Mouse (Mus musculus) frontal cortex, postnatal 36 days (tissue): ENCODE data around the gene 4933402N03Rik.

Source experiments
- DNase-seq, 2 experiments: peaks; one replicate each; pipeline ENCODE4 v3.0.0; 2022; ENCODE audit warnings: low spot score in 2 of 2

The 4933402N03Rik gene

DNA sequence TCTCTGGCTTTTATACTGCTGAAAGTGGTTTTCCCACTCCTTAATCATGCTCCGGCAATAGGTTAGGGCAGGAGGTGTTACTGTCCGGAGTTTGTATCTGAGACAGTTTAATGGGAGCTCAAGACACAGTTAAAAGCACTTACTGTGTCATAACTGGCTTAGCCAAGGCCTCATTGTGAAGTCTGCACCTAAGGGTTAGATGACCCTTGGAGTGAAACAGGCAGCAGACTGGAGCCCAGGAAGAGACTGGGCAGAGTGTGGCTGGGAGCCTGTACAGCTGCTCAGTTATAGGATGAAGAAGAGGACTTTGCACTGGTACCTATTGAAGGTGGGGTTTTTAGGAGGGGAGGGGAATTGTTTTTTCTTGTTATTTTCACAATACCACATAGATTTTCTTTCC lies at the start of gene 4933402N03Rik:
Gene 4933402N03Rik (minus strand): TSS at position 101 of the 400 bp plus-strand sequence.
- DNase-seq = no peak

DNA sequence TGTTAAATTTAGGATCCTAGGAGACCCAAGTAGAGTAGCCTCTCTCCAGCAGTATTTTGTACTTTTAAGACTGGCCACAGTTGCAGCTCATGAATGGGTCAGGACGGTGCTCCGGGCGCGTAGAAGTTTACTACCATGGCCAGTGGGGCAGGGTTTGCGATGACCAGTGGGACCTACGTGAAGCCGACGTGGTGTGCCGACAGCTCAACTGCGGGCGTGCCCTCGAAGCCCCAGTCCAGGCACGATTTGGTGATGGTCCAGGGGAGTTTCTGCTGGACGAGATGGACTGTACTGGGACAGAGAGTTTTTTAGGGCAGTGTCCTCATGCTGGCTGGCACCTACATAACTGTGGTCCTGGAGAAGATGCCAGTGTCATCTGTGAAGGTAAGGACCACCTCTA lies 41.9 kb upstream of the 4933402N03Rik start:
- no peak for DNase-seq

DNA sequence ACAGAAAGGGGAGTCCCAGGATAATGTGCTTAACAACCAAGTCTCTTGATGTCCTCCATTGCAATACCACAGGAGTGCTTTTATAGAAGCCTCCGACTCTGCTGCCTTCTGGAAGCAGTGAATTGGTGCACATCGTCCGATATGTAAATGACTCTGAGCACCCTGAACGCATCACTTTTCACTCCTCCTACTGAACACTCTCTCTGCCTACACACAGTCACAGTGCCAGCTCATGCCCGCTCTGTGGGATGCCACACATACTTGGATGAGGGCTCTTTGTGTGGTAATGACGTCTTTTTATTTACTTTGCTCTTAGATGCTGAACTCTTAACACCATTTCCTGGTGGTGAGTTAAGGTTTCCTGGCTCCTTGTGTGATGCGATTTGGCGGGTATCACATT lies 40.9 kb upstream of the 4933402N03Rik start:
- DNase-seq = peak; percentile 58 to 68

DNA sequence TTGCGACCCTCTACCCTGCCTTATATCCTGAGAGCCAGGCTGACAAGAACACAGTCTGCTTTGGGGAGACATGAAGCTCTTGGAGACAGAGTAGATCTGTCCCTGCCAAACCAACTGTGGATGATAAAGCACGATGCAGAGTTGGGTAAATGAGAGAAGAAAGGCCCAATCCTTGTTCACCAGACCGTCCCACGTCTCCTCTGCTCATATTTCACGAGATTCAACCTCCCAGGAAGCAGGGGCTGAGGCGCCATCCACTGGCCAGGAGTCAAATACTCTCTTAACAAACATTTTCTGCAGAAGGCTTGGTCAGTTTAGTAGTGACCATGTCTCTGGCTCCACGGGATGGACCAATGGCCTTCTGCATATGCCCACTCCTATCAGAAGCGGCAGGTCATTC lies 38.2 kb upstream of the 4933402N03Rik start:
- DNase-seq = no peak

DNA sequence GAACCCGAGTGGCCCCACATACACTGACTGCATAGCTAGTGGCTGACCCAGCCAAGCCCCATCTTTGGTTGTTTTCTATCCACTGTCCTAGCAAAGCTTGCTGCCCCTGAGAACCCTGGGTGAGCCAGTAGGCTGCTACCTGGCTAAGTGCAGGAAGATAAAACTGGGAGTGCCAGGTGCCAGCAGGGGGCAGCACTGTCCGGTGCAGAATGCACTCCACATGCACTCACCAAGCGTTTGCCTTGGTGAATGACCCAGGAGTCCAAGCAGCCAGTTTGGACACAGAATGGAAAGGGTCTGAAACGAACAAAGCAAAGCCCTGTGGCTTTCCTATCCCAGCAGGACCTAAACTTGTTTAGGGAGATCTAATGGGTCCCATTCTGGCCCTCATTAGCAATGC lies 36.6 kb upstream of the 4933402N03Rik start:
- DNase-seq = no peak

DNA sequence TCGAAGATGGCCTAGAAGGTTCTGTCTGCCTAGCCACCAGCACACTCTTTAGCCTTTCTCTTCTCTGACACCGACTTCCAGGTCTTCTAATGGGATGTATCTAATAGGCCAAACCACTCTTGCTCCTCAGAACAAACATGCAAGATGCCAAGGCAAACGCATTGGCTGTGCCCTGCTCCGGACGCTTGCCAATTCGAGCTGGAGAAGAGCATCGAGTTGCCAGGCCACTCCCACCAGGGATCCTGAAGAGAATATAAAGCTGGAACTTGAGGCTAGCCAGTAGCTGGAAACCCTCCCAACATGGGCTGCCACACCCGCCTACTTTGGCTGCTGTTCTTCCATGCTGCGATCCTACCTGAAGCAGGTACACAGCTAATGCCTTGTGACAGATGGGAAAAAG lies 28.0 kb upstream of the 4933402N03Rik start, which contains the start of gene 5430419D17Rik:
Gene 5430419D17Rik (plus strand): TSS at position 282 of the 400 bp plus-strand sequence.
- DNase-seq = no peak

DNA sequence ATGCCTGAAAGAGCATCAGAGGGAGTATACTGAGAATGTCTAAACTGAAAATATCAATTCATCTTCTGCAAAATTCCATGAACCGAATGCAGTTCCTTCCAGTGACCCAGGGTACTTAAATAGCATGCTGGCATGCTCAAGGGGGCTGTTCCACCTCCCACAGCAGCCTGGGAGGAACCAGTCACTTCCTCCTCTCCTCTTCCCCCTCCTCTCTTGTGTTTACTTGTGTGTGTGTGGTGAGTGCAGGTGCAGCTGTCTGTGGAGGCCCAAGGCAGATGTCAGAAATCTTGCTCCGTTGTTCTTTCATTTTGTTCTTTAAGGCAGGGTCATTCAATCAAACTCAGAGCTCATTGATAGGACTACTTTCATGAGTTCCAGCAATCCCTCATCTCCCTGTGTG lies 23.0 kb upstream of the 4933402N03Rik start:
- DNase-seq = no peak

DNA sequence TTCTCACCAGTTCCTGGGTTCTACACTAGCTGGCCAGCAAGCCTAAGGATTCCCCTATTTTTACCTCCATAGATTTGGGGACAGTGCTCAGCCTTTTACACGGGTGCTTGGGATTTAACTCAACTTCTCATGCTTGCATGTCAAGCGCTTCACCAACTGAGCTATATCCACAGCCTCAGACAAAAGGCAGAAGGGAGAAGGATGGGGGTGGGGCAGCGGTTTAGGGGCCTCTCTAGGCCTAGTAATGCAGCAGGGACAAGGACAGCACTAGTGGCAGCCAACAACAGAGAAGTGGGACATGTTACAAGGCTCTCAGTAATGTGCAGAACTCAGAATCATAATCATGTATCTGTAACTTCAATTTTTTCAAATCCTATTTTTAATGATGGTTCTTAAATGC lies 21.7 kb upstream of the 4933402N03Rik start:
- no peak for DNase-seq

DNA sequence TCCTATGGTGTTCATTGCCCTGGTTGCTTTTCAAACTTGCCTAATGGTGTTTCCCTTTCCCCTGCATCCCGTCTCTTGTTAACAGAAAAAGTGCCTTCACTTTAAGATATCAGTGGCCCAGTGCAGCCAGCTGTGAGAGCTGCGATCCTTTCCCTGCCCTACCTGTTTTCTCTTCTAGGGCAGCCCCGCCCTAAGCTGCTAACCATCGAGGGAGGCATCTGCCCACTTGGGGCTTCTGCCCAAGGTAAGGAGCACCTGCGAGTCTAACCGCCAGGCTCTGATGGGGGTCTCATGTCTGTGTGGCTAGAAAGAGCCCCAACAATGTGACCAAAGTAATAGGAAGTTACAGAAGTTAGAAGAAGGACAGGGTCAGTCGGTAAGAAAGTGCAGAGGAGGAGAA lies 16.1 kb upstream of the 4933402N03Rik start:
- DNase-seq = no peak

DNA sequence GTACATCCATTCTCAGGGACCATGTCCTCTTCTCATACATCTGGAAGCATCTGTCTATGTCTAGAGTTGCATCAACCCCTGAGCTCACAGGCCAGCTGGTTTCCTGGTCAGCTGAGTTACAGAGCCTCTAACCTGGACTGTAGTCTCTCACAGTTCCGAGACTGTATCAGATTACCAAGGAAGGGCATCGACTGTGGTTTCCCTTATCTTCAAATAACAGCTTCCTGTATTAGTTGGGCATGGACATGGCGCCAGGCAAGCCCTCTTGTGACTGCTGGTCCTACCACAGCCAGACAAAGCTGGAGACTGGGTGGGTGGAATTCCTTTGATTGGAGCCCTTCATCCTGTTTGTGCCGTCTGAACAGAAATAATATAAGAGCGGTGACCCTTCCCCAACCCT lies 6.9 kb upstream of the 4933402N03Rik start:
- no peak for DNase-seq

DNA sequence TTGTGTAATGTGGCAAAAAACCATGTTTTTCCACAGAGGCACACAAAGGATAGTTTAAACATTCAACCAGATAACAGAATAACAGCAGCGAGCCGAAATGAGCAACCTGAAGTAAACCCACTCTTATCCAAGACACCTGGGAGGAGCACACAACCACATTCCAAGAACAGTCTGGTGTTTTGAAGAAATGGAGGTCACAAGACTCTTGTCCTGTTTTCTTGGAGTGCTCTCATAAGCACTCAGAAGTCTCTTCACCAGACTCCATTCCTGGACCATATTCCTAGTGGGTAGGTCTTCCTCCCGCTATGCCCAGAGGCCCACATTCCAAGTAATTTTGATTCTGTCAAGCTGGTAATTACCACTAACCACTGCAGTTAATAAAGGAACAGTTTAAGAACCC lies 4.1 kb upstream of the 4933402N03Rik start:
- DNase-seq = no peak

DNA sequence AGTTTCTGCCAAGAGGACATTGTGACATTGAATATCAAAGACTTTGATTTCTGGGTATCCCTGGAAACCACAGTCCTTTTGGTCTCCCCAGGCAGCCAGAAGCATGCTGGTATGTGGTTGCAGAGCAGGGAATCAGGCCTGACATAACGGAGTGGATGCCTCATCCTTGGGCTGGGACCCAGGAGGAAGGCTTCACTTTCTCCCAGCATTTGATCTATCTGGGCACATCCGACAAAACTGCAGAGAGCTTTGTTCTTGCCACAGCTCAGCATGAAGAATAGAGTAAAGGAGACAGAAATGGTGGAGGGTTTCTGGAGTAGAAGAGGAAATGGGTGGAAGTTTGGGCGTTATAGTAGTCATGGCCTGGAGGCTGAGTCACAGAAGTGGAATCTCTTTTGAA lies 12.9 kb downstream of the 4933402N03Rik start:
- no peak for DNase-seq

DNA sequence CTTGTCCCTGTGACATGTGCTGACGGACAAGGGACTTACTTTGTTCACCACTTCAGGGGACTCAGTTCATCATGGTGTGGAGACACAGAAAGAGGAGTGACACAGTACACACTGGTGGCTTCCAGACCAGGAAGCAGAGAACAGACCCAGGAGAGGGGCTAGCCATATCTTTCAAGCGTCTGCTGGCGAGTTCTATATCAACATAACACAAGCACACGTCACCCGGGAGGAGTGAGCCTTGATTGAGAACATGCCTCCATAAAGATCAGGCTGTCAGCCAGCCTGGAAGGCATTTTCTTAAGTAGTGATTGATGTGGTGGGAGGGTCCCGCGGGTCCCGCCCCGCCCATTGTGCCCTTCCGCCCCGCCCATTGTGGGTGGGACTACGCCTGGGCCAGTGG lies 16.1 kb downstream of the 4933402N03Rik start:
- DNase-seq = no peak

DNA sequence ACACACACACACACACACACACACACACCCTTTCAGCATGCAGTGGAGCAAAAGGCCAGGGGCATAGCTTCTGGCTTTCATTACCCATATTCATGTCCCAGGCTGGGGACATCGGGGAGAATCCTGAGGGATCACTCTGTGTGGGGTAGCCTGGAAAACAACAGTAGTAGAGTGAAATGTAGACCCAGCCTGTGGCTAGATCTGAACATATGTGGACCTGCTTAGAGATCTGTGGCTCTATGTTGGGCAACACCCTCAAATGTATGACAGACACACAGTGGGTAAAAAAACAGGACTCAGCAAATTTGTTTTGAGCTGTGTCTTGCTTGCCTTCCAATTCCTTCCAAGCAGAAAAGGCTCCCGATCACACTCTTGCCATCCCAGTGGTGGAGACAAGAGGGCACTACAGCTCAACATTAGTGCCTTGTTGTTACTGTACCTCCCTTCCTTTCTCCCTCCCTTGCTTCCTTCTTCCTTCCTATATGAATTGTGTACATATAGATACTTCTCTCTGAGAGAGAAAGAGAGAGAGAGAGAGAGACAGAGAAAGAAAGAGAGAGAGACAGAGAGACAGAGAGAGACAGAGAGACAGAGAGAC lies 23.8 kb downstream of the 4933402N03Rik start:
- peak in 1 of 2 experiments; percentile 7 for DNase-seq

DNA sequence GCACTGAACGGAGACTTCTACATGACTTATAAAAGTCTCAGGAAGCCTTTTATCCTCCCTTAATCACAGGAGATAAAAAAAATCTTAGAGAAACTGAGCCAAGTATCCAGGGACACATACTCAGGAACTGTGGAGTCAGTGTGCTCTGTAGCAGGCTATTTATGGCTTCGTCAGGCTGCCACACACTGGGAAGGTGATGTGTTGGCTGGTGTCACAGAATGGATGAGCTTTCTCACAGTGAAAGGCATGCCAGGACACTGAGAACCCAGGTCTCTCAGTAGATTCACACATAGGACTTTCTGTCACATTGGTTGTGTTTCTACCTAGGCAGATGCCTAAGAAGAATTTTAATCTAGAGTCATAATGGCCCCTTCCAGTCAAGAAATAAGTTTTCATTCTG lies 31.7 kb downstream of the 4933402N03Rik start:
- DNase-seq = peak; percentile 11 to 36

DNA sequence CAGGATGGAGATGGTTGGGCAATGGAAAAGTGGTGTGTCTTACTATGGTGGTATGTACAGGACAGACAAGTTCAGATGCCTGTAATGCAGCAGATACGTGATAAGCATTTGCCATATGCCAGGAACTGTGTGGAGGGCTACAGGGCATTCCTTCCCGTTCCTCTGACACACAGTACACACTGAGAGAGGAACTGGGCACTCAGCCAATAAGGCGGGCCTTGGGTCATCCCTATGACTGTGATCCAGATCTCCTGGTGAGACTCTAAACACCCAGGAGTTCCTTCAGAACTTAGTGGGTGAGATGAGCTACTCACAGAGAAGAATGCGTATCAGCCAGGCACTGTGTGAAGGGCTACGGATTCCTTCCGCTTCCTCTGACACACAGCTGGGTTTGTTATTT lies 32.4 kb downstream of the 4933402N03Rik start:
- DNase-seq = peak; percentile 1 to 12

DNA sequence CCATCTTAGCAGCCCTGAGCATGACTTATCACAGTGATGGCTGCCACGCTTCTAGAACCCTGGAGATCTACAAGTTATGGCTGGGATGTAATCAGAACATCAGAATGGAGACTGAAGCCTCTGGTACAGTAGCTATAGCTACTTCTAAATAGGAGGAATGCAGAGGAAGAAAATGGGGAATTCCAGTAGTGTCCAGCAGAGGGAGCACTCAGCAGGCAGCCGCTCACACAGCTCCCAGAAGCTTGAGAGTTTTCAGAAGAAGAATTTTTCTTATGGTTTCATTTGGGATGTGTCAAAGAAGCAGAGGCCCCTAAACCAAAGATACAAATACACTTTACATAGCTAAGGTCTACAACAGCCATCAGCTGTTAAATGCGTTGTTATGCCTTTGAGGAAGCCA lies 33.6 kb downstream of the 4933402N03Rik start:
- DNase-seq = peak; percentile 76 to 84
